Mouse (Mus musculus) C2C12 (cell line): ENCODE results near the gene Tmeff1. TPM values are rescaled to one million over a fixed set of nuclear protein-coding genes. Genes with fewer than 3 reads are reported as not detected.

Experiments used
- H3K27me3 ChIP-seq: one replicate; pipeline ENCODE4 v1.6.1; 2011; ENCODE audit not compliant: control insufficient read depth, insufficient read depth, insufficient read length
- H3K36me3 ChIP-seq: one replicate; pipeline ENCODE4 v1.6.1; 2011; ENCODE audit not compliant: control insufficient read depth, insufficient read depth
- H3K4me3 ChIP-seq: one replicate; pipeline ENCODE4 v1.5.1; 2011; ENCODE audit warnings: mild to moderate bottlenecking, control low read depth; ENCODE audit not compliant: poor library complexity, insufficient read depth, severe bottlenecking
- H3K79me2 ChIP-seq: one replicate; pipeline ENCODE4 v1.6.1; 2011; ENCODE audit not compliant: control insufficient read depth, insufficient read depth
- H3K79me3 ChIP-seq: one replicate; pipeline ENCODE4 v1.6.1; 2011; ENCODE audit warnings: low read depth, control low read depth
- H3ac ChIP-seq: one replicate; pipeline ENCODE3; 2011; ENCODE audit warnings: low read depth; ENCODE audit not compliant: control insufficient read depth, insufficient read length
- CEBPB ChIP-seq: IDR thresholded peaks from one replicate; pipeline ENCODE4 v1.6.1; 2011; ENCODE audit warnings: low read depth, mild to moderate bottlenecking, control low read depth, moderate library complexity
- CTCF ChIP-seq: IDR thresholded peaks from one replicate; pipeline ENCODE4 v1.5.1; 2011; ENCODE audit not compliant: control insufficient read depth, insufficient read depth, insufficient read length
- FOSL1 ChIP-seq: IDR thresholded peaks from one replicate; pipeline ENCODE4 v1.8.0; 2011; ENCODE audit warnings: mild to moderate bottlenecking, low read length; ENCODE audit not compliant: poor library complexity, insufficient read depth, severe bottlenecking
- MAX ChIP-seq: IDR thresholded peaks from one replicate; pipeline ENCODE4 v1.6.1; 2011; ENCODE audit warnings: mild to moderate bottlenecking, control low read depth
- MYOD1 ChIP-seq: IDR thresholded peaks from one replicate; pipeline ENCODE4 v1.6.1; 2011; ENCODE audit warnings: low read depth; ENCODE audit not compliant: control insufficient read depth, insufficient read length
- MYOG ChIP-seq: IDR thresholded peaks from one replicate; pipeline ENCODE4 v1.6.1; 2011; ENCODE audit not compliant: control insufficient read depth, insufficient read length; ENCODE audit errors: extremely low read depth
- USF1 ChIP-seq: IDR thresholded peaks from one replicate; pipeline ENCODE4 v1.6.1; 2011; ENCODE audit warnings: low read depth, mild to moderate bottlenecking, control low read depth, moderate library complexity
- polyA plus RNA-seq: library from polyadenylated mRNA; unstranded; fragments of >200 nt; fragmentation: generic; extraction: Trizol; gene quantifications from one replicate; pipeline ENCODE4 v1.2.1, GENCODE M21; 2012; ENCODE audit warnings: missing spikeins

Gene Tmeff1
- polyA plus RNA-seq, 1 experiment = 22.7 TPM

- Histone ChIP-seq H3K79me3 (no peaks in the 10 kb centered on the region), H3K27me3 (no peaks in the 10 kb centered on the region), H3ac (no peak overlapping the region), H3K36me3 (no peaks in the 10 kb centered on the region), H3K4me3 (no peak overlapping the region), H3K79me2 (no peaks in the 10 kb centered on the region)
- TF ChIP-seq CEBPB = no peak
- no peak for TF ChIP-seq MYOD1
- TF ChIP-seq FOSL1 = no peak
- TF ChIP-seq MAX = no peak
- no peak for TF ChIP-seq CTCF
- no peak for TF ChIP-seq USF1
- TF ChIP-seq MYOG = no peak
These were observed 6.6 kb upstream of the Tmeff1 start for GRCm38 (mm10) chr4:48578399-48578798.

DNA sequence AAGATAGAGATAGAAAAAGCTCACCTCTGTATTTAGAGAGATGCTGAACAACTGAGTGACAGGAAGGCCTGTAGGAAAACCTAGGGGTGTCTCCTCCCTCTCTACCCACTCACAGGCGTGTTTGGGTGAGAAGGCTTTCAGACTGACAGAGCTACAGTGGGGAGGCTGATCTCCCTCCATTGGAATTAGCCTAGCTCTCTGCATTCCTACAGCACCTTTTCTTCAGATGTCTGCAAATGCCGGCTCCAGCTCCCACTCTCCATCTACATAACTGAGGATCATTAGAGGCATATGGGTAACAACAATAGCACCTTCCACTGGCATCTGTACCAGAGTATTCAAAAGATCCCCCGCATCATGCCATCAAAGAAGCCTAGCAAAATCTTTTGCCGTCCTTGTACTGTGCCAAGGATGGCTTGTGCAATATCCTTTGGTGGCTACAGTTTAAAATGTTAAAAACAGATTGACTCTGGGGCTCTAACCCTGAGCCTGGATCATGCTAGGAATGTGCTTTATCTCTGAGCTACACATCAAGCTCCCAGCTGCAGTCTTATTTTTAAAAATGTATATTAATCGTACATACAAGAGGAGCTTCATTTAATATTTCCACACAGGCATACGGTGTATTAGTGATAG lies 5.4 kb upstream of the Tmeff1 start:
- Histone ChIP-seq H3ac (no peak overlapping the region), H3K79me3 (no peaks in the 10 kb centered on the region), H3K79me2 (no peaks in the 10 kb centered on the region), H3K27me3 (no peaks in the 10 kb centered on the region), H3K36me3 (no peaks in the 10 kb centered on the region), H3K4me3 (no peak overlapping the region)
- TF ChIP-seq CEBPB = no peak
- TF ChIP-seq MAX = no peak
- no peak for TF ChIP-seq CTCF
- no peak for TF ChIP-seq FOSL1
- TF ChIP-seq MYOG = no peak
- TF ChIP-seq MYOD1 = no peak
- no peak for TF ChIP-seq USF1

DNA sequence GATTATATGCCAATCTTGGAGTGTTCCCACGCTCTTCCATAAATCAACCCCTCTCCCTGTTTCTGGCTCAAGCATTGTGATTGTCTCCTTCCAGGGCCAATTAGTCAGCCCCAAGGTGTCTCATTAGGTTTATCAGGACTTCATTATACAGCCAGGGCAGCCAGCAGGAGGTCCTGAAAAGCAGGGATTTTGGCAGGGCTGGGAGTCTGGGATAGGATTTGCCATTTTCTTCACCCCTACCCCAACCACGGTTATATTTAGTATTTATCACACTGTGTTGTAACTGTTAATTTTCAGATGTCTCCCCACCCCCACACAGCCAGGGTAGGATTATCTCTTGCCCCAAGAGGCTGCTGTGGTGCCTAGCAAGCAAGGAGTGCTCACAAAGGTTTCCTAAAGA lies 3.8 kb upstream of the Tmeff1 start:
- Histone ChIP-seq H3K36me3 (no peaks in the 10 kb centered on the region), H3K79me2 (peaks cover 2% of the 10 kb centered on the region), H3ac (no peak overlapping the region), H3K27me3 (no peaks in the 10 kb centered on the region), H3K4me3 (no peak overlapping the region), H3K79me3 (no peaks in the 10 kb centered on the region)
- TF ChIP-seq FOSL1 = no peak
- TF ChIP-seq MAX = no peak
- no peak for TF ChIP-seq MYOD1
- TF ChIP-seq MYOG = no peak
- no peak for TF ChIP-seq USF1
- TF ChIP-seq CTCF = no peak

DNA sequence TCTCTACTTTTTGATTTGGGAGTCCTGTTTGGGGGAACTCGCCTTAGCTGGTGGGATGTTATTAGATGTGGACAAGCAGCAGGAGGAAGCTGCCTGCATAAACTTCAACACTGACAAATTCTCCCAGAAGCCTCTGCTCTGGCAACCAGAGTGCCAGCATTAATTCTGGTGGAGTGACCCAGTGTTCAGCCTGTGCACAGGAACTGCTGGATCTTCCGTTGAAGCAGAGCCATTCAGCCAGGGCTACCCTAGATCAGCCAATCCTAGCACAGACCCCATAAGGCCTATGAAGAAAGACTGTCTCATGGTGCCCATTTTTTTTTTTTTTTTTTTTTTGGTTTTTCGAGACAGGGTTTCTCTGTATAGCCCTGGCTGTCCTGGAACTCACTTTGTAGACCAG lies 3.0 kb upstream of the Tmeff1 start:
- Histone ChIP-seq H3ac (no peak overlapping the region), H3K27me3 (no peaks in the 10 kb centered on the region), H3K79me3 (peaks cover 3% of the 10 kb centered on the region), H3K36me3 (no peaks in the 10 kb centered on the region), H3K79me2 (peaks cover 10% of the 10 kb centered on the region), H3K4me3 (no peak overlapping the region)
- TF ChIP-seq MAX = no peak
- TF ChIP-seq FOSL1 = no peak

- peaks cover 13% of the 10 kb centered on the region for H3K79me2 ChIP-seq
- H3K4me3 ChIP-seq = no peak overlapping the region
- H3K36me3 ChIP-seq = no peaks in the 10 kb centered on the region
- no peak overlapping the region for H3ac ChIP-seq
- TF ChIP-seq MYOD1 = no peak
- no peak for TF ChIP-seq MAX
- no peak for TF ChIP-seq USF1
- no peak for TF ChIP-seq FOSL1
- no peak for TF ChIP-seq CEBPB
- no peak for TF ChIP-seq CTCF
- no peak for TF ChIP-seq MYOG
- no peaks in the 10 kb centered on the region for H3K27me3 ChIP-seq
- peaks cover 6% of the 10 kb centered on the region for H3K79me3 ChIP-seq
These were observed 2.0 kb upstream of the Tmeff1 start for GRCm38 (mm10) chr4:48582941-48583340.

DNA sequence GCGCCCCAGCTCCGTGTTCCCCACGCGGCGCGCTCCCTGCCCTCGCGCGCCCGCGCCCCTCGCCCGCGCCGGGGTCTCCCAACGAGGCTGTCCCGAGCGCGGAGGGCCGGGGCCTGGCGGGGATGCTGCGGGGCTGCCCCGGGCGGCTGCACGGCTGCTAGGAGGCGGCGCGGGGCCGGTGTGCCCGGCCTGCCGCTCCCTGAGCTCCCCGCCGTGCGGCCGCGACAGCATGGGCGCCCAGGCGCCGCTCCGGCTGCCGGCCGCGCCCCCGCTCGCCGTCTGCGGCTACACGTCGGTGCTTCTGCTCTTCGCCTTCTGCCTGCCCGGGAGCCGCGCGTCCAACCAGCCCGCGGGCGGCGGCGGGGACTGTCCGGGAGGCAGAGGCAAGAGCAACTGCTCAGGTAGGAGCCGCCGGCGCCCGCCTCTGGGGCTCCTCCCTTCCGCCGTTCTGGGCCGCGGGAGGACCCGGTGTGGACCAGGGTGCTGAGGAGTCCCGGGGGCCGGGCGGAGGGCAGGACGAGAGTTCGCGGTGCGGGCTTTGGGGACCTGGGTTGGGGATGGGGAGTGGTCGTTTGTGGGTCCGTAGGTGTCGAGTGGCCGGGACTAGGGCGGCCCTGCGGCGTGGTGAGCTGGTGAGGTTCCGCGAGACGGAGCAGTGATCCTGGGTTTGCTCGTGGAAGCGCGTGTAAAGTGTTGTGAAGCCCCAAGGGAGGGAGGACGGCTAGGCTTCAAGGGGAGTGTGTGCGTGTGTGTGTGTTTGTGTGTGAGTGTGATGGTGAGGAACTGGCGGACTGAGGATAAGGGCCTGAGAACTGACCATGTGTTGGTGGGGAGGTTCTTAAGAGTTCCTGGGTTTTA lies 496 bp downstream of the Tmeff1 start:
- Histone ChIP-seq H3K36me3 (no peaks in the 10 kb centered on the region), H3K27me3 (no peaks in the 10 kb centered on the region), H3K79me2 (peaks cover 37% of the 10 kb centered on the region), H3ac (peak overlapping the region; percentile 50), H3K79me3 (peaks cover 13% of the 10 kb centered on the region), H3K4me3 (peak overlapping the region; percentile 56)
- TF ChIP-seq USF1 (no peak), MAX (no peak), CTCF (no peak), FOSL1 (no peak), MYOG (no peak), CEBPB (no peak), MYOD1 (no peak)
